Mouse (Mus musculus): ENCODE measurements at regions not wholly inside any gene's neighbourhood (a gene's known extent, or its start where the extent isn't known, plus 50 kb on each side); places are given as distances from the start of the nearest gene placed in this dataset.
A peak's percentile ranks its signal among the peaks of the same experiment; 100 is the strongest.

- no peak for ATAC-seq (replicated peaks; ENCODE audit: low read depth, poor library complexity, severe bottlenecking)
Observed at GRCm38 (mm10) chr1:128753427-128754012, 161.4 kb upstream of the Cxcr4 start.

DNA sequence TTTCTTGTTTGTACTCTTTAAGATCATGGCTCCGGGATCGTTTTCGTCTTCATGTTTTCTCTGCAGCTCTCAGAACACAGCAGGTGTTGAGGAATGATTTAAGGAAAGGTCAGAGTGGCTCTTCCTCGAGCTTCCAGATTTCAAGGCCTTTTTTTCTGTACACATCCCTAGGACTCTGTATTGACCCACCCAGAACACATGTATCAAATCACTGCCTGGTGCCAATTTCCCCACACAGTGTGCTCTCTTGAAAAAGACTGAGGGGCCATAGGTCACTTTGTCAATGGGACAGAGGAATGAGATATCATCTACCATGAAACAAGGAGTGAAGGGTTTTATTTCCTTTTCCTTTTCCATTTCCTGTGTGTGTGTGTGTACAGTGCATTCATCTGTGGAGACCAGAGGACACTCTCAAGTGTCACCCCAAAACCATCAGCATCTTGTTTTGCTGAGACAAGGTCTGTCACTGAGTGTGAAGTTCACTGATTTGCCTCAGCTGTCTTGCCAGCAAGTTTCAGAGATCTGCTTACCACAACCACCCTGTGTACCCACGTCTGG, 157.4 kb upstream of the Cxcr4 start:
- no peak for ATAC-seq (replicated peaks; ENCODE audit: low read depth, poor library complexity, severe bottlenecking)

GRCm38 (mm10) chr1:128747196-128747790, 155.2 kb upstream of the Cxcr4 start:
- ATAC-seq (replicated peaks; ENCODE audit: low read depth, poor library complexity, severe bottlenecking), result 0 out of 2 replicates have a peak, but pooled peaks have one; percentile 7

DNA sequence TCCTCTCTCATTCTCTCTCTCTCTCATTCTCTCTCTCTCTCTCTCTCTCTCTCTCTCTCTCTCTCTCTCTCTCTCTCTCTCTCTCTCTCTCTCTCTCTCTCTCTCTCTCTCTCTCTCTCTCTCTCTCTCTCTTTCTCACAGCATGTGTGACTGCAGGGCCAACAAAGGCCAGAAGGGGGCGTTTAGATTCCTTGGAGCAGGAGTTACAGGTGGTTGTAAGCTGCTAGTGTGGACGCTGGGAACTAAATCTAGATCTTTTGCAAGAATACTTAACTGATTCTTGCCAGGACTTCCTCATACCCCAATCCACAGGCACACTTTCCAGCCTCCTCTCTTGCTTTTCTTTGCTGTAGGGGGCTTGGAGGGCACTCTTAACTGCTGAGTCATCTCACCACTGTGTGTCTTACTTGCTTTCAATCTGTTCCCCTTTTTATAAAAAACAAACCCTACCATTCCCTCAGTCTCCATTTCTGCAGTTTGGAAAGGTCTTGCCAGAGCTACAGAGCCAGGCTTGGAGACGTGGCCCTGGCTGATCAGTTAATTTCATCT, 154.4 kb upstream of the Cxcr4 start:
- peak; percentile 92 for ATAC-seq (replicated peaks; ENCODE audit: low read depth, poor library complexity, severe bottlenecking)

GRCm38 (mm10) chr1:128740616-128741015, 148.5 kb upstream of the Cxcr4 start:
- no peak for ATAC-seq (replicated peaks; ENCODE audit: low read depth, poor library complexity, severe bottlenecking)

GRCm38 (mm10) chr1:128738152-128738551, 146.1 kb upstream of the Cxcr4 start:
- ATAC-seq (replicated peaks; ENCODE audit: low read depth, poor library complexity, severe bottlenecking), result no peak

- no peak for ATAC-seq (replicated peaks; ENCODE audit: low read depth, poor library complexity, severe bottlenecking)
Observed at GRCm38 (mm10) chr1:128734857-128735256, 142.8 kb upstream of the Cxcr4 start.

- no peak for ATAC-seq (replicated peaks; ENCODE audit: low read depth, poor library complexity, severe bottlenecking)
Observed at GRCm38 (mm10) chr1:128731445-128731844, 139.4 kb upstream of the Cxcr4 start.

GRCm38 (mm10) chr1:128724433-128725091, 132.5 kb upstream of the Cxcr4 start:
- ATAC-seq (replicated peaks; ENCODE audit: low read depth, poor library complexity, severe bottlenecking), result peak; percentile 48

DNA sequence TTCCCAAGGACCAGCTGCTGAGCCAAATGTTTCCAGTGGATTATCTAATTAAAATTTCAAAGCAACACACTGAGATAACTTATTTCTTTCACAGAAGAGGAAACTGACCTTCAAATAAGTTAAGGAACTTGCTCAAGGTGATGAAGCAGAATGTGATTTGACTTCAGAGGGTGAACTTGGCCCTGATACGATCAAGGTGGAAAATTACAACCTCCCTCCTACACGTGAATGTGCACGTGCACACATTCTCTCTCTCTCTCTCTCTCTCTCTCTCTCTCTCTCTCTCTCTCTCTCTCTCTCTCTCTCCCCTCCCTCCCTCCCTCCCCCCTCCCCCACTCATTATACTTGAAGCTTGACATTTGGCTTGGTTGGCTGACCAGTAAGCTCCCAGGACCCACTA, 131.8 kb upstream of the Cxcr4 start:
- no peak for ATAC-seq (replicated peaks; ENCODE audit: low read depth, poor library complexity, severe bottlenecking)

- peak; percentile 41 for ATAC-seq (replicated peaks; ENCODE audit: low read depth, poor library complexity, severe bottlenecking)
Observed at GRCm38 (mm10) chr1:128722061-128722471, 130.0 kb upstream of the Cxcr4 start.

DNA sequence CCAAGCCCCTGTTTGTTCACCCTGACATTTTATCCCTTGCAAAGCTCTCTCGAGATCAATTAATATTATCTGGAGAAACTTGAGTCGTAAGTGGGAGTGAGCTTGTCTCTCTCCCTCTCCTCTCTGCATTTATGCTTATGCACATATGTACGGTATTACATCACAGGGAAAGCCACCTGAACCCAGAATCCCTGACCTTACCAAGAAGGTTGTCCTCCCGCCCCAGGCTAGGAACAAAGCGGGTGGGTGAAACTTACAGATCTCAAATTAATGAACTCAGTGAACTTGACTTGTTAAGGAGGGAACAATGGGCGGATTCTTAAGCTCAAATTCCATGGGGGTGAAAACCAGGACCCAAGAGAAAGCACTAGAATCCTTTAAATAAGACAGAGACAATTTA, 122.8 kb upstream of the Cxcr4 start:
- no peak for ATAC-seq (replicated peaks; ENCODE audit: low read depth, poor library complexity, severe bottlenecking)

- peak; percentile 97 for ATAC-seq (replicated peaks; ENCODE audit: low read depth, poor library complexity, severe bottlenecking)
Observed at GRCm38 (mm10) chr1:128712876-128713275, 120.8 kb upstream of the Cxcr4 start.

DNA sequence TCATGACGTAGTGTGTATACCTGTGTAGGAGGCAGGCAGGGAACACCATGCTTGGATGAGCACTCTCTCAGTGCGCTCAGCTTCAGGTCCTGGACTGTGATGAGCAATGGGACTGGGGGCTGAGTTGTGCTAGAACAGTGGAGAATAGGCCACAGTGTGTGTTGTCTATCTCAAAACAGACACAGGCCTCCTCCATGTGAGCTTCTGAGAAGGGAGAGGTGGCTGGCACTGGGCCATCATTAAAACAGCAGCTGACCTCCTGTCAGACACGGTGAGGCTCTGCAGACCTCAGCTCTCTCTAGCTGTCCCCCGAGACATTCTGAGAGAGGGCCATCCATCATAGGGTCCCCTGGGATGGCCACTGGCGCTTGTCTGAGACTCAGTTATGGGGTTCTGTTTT, 119.0 kb upstream of the Cxcr4 start:
- no peak for ATAC-seq (replicated peaks; ENCODE audit: low read depth, poor library complexity, severe bottlenecking)

- ATAC-seq (replicated peaks; ENCODE audit: low read depth, poor library complexity, severe bottlenecking), result 0 out of 2 replicates have a peak, but pooled peaks have one; percentile 10
Observed at GRCm38 (mm10) chr1:128707747-128708146, 115.7 kb upstream of the Cxcr4 start.

DNA sequence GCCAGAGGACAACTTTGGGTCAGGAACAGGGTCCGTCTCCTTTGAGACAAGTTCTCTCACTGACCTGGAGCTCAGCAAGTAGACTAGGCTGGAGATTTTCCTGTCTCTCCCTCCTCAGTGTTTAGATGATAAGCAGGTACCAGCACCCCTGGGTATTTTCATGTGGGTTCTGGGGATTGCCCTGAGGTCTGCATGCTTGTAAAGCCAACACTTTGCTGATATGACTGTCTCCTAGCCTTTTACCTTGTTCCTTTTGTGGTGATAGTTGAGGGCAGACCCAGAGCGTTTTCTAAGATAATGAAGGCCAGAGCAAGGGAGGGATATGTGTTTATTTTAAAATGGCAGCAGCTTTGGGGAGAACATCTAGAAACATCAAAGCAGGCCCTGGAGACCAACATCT, 114.1 kb upstream of the Cxcr4 start:
- no peak for ATAC-seq (replicated peaks; ENCODE audit: low read depth, poor library complexity, severe bottlenecking)

DNA sequence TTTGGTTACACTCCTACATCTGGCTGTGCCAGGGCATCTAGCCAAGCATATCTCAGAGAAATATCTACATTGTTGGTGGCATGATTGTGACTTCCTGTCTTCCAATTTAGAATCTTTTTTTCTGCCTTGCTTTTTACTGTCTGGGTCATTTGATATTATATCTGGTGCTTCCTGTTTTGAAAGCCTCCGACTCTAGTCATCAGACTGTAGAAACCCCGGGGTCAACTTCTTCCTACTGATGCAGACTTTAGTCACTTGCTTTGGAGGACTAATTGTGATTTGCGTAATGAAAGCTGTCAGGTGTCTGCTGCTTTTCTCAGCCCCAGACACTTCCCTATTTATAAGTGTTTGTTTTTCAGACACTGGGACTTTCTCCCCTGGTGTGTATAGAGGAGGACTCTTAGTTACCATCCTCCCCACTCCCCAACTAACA, 113.0 kb upstream of the Cxcr4 start:
- peak; percentile 91 for ATAC-seq (replicated peaks; ENCODE audit: low read depth, poor library complexity, severe bottlenecking)

- no peak for ATAC-seq (replicated peaks; ENCODE audit: low read depth, poor library complexity, severe bottlenecking)
Observed at GRCm38 (mm10) chr1:128701326-128701725, 109.2 kb upstream of the Cxcr4 start.

DNA sequence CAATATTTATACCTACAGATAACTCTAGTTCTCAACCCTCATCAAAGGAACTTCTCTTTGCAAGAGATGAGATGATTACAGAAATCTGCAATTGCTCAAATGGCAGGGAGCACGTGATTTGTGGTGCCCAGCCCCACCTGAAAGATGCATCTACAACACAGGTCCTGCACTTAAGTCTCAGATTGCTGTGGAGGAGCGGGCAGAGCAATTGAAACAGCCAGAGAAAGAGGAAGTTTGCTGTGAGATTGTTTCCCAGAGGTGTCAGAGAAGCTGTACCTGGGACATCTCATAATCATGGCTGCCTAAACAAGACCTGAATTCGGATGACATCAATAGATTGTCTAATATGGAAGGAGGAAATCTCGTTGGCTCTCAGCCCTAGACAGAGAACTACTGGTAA, 105.9 kb upstream of the Cxcr4 start:
- peak; percentile 39; the same call in 1 of the 2 replicates for ATAC-seq (replicated peaks; ENCODE audit: low read depth, poor library complexity, severe bottlenecking)

GRCm38 (mm10) chr1:128695936-128696335, 103.8 kb upstream of the Cxcr4 start:
- ATAC-seq (replicated peaks; ENCODE audit: low read depth, poor library complexity, severe bottlenecking), result peak; percentile 52; the same call in 1 of the 2 replicates

DNA sequence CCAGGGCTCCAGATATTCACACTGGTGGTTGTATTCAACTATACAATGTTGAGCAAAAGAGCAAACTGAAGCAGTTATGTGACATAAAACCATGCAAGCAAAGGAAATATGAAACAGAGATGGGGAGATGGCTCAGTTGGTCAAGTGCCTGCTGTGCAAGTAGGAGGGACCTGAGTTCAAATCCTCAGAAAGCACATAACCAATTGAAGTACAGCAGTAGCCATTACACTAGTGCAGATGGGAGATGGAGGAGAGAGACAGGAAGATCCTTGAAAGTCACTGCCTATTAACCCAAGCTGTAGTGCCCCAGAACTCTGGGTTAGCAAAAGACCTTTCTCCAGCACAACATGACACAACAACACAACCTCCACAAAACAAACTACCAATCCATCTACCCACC, 100.7 kb upstream of the Cxcr4 start:
- no peak for ATAC-seq (replicated peaks; ENCODE audit: low read depth, poor library complexity, severe bottlenecking)

Measured in common myeloid progenitor, adult 5-6 weeks (primary cell).